Mouse (Mus musculus) hindbrain, embryonic 16.5 days (tissue): ENCODE measurements around the gene Hrasls5. TPM values are rescaled to one million over a fixed set of nuclear protein-coding genes. Genes with fewer than 3 reads are reported as not detected.

Experiments used
- ATAC-seq: fragments of 200-750 bp; cut with Nextera tagmentation; 2 replicates; pipeline ENCODE4 v1.8.0; 2017; ENCODE audit warnings: moderate TSS enrichment, moderate library complexity
- H3K27ac ChIP-seq: fragments of 300-500 bp; sonication (generic); 2 replicates; pipeline ENCODE4 v1.5.1; 2014; ENCODE audit warnings: low read depth, mild to moderate bottlenecking, control low read depth, low read length, moderate library complexity
- H3K27me3 ChIP-seq: fragments of 300-500 bp; sonication (generic); replicated peaks from 2 replicates; pipeline ENCODE4 v1.6.1; 2014; ENCODE audit warnings: low read length; ENCODE audit not compliant: control insufficient read depth, insufficient read depth
- H3K36me3 ChIP-seq: fragments of 300-500 bp; sonication (generic); 2 replicates; pipeline ENCODE4 v1.6.1; 2014; ENCODE audit warnings: mild to moderate bottlenecking, low read length, moderate library complexity, mixed read lengths; ENCODE audit not compliant: control insufficient read depth, insufficient read depth
- H3K4me1 ChIP-seq: fragments of 300-500 bp; sonication (generic); 2 replicates; pipeline ENCODE4 v1.6.1; 2014; ENCODE audit warnings: low read depth, low read length; ENCODE audit not compliant: control insufficient read depth, insufficient read depth
- H3K4me2 ChIP-seq: fragments of 300-500 bp; sonication (generic); 2 replicates; pipeline ENCODE4 v1.6.1; 2014; ENCODE audit warnings: mild to moderate bottlenecking, low read length, control low read depth, moderate library complexity
- H3K4me3 ChIP-seq: fragments of 300-500 bp; sonication (generic); 2 replicates; pipeline ENCODE4 v1.5.1; 2014; ENCODE audit warnings: mild to moderate bottlenecking, low read length, control low read depth, moderate library complexity
- H3K9ac ChIP-seq: fragments of 300-500 bp; sonication (generic); 2 replicates; pipeline ENCODE4 v1.6.1; 2014; ENCODE audit warnings: low read depth, mild to moderate bottlenecking, control low read depth, low read length, moderate library complexity
- H3K9me3 ChIP-seq: fragments of 300-500 bp; sonication (generic); 2 replicates; pipeline ENCODE4 v1.6.1; 2014; ENCODE audit warnings: mild to moderate bottlenecking, low read length, moderate library complexity; ENCODE audit not compliant: control insufficient read depth
- WGBS: fragments of 180-500 bp; shearing (Covaris S2); extraction: QIAGEN DNeasy Blood & Tissue Kit; methylation state at CpG from one replicate; pipeline ENCODE4 v1.1.7; 2014; 5-methylcytosine and 5-hydroxymethylcytosine counted together
- polyA plus RNA-seq: library from polyadenylated mRNA; unstranded; fragments of >200 nt; fragmentation: Nextera tagmentation; extraction: Ambion mirVana; gene quantifications from 2 replicates; pipeline ENCODE4 v1.2.1, GENCODE M21; 2015

Gene Hrasls5
- polyA plus RNA-seq, 1 experiment from 2014 or later, result not detected

DNA sequence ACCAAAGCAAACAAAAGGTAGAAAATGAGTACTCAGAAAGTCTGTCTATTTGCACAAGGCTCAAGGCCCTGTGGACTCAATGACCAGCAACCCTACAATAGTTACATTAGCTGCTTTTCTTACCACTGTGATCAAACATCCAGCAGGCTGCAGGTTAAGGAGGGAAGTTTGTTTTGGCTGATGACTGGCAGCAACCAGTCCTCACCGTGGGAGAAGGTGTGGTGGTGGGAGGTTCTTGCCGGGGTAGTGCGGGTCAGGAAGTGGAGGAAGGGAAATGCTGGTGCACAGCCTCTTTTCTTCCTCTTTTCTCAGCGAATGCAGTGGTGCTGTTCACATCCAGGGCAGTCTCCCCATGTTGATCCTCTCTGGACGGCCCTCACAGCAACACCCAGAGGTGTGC lies 31.3 kb upstream of the Hrasls5 start:
- ATAC-seq, result no peak

DNA sequence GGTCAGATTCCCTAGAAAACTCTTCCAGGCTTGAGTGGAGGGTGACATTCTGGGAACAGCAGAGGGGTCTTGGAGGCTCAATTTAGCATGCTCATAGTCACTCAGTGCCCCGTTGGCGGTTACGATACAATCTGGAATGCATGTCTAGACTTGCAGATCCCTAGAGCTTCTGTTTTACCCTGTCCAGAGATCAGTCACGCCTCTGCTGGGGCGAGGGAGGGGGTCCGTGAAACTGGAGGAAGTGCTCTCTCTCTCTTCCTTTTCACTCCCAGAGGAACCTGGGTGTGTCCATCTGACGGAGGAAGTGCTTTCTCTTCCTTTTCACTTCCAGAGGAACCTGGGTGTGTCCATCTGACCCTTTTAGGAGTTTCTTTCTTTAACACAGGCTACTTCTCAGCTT lies 29.2 kb upstream of the Hrasls5 start:
- Histone ChIP-seq H3K9me3 (no peaks in the 10 kb centered on the region), H3K27me3 (no peaks in the 10 kb centered on the region), H3K9ac (no peak overlapping the region), H3K27ac (no peak overlapping the region), H3K36me3 (no peaks in the 10 kb centered on the region), H3K4me3 (no peak overlapping the region), H3K4me1 (no peaks in the 10 kb centered on the region), H3K4me2 (no peak overlapping the region)
- ATAC-seq, result no peak
- 56% methylated on average over 7 of the region's 7 CpGs for WGBS

More for the DNA sequence above, 31.3 kb upstream of the Hrasls5 start:
- Histone ChIP-seq H3K9ac (no peak overlapping the region), H3K4me1 (no peaks in the 10 kb centered on the region), H3K9me3 (no peaks in the 10 kb centered on the region), H3K27me3 (no peaks in the 10 kb centered on the region), H3K36me3 (no peaks in the 10 kb centered on the region), H3K4me3 (no peak overlapping the region), H3K27ac (no peak overlapping the region), H3K4me2 (no peak overlapping the region)
- WGBS, result 66% methylated on average over 5 of the region's 5 CpGs

DNA sequence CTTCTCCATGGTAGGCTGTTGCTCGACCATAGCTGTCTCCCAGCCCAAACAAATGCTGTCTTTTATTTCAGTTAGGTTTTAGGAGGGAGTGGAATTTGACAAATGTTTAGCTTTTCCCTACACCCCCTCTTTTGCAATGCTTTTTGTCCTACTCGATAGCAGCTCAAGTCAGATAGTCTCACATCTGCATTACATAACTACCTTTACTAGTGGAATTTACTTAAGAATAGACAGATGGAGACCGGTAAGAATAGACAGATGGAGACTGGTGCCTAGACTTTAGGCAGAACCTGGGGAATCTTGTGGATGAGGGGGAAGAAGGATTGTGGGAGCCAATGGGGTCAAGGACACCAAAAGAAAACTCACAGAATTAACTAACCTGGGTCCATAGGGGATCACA lies 28.7 kb upstream of the Hrasls5 start:
- no peaks in the 10 kb centered on the region for H3K27me3 ChIP-seq
- no peak overlapping the region for H3K27ac ChIP-seq
- H3K9me3 ChIP-seq, result no peaks in the 10 kb centered on the region
- H3K4me2 ChIP-seq, result no peak overlapping the region
- H3K36me3 ChIP-seq, result no peaks in the 10 kb centered on the region
- 81% methylated on average over 3 of the region's 3 CpGs for WGBS
- no peak overlapping the region for H3K9ac ChIP-seq
- H3K4me3 ChIP-seq, result no peak overlapping the region
- no peak for ATAC-seq
- H3K4me1 ChIP-seq, result no peaks in the 10 kb centered on the region

DNA sequence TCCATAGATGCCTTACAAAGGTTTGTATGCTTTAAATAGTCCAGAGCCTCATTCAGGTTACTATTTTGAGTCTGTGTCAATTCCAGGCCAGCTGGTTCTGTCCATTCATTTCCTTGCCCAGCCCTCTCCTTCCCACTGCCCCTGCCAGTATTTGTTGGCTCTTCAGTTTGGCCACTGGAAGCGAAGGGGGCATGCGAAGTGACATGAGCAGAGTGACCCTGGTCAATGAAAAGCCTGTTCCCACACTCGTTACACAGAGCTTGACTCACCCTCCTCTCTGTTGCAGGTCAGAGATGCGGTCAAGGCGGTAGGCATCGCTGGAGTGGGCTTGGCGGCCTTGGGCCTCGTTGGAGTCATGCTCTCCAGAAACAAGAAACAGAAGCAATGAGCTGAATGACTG lies 27.1 kb upstream of the Hrasls5 start:
- Histone ChIP-seq H3K9ac (no peak overlapping the region), H3K27me3 (no peaks in the 10 kb centered on the region), H3K36me3 (no peaks in the 10 kb centered on the region), H3K27ac (no peak overlapping the region), H3K4me2 (no peak overlapping the region), H3K4me3 (no peak overlapping the region), H3K4me1 (no peaks in the 10 kb centered on the region), H3K9me3 (no peaks in the 10 kb centered on the region)
- 83% methylated on average over 8 of the region's 8 CpGs for WGBS
- no peak for ATAC-seq

DNA sequence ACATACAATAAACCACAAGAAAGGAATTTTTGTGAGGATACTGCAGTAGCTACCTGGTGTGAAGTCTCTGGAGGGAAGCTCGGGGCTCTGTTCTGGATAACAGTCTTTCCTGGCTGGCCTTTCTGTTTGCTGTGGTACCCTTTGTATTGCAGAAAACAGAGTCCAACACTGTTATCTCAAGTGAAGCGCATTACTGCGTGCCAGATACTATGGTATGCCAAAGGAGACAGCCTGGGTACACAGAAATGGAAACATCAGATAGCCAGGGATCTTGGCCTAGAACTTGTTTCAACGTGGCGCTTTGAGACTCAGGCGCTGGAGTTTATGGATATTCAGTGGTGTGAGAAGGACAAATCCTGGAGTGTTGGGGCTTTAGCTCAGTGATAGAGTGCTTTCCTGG lies 26.6 kb upstream of the Hrasls5 start:
- Histone ChIP-seq H3K4me2 (no peak overlapping the region), H3K27ac (no peak overlapping the region), H3K36me3 (no peaks in the 10 kb centered on the region), H3K4me1 (no peaks in the 10 kb centered on the region), H3K9ac (no peak overlapping the region), H3K4me3 (no peak overlapping the region), H3K9me3 (no peaks in the 10 kb centered on the region), H3K27me3 (no peaks in the 10 kb centered on the region)
- 91% methylated on average over 6 of the region's 6 CpGs for WGBS
- no peak for ATAC-seq

DNA sequence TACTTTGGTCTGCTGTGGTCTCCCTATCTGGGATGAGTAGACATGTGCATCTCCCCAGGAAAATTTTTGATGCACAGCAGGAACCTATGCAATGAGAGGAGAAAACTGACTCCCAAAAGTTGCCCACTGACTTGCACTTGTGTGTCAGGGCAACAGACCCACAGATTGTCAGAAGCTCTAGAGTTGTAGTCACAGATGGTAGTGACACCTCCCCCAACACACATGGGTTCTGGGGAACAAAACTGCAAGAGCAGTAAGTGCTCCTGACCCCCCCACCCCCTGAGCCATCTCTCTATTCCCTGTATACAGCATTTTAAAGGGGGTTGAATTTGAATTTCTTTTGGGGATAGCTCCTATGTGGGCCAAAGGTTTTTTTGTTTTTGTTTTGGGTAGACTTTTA lies 21.5 kb upstream of the Hrasls5 start:
- H3K27ac ChIP-seq, result no peak overlapping the region
- H3K4me2 ChIP-seq, result no peak overlapping the region
- no peaks in the 10 kb centered on the region for H3K36me3 ChIP-seq
- no peak overlapping the region for H3K9ac ChIP-seq
- H3K9me3 ChIP-seq, result no peaks in the 10 kb centered on the region
- no peak for ATAC-seq
- H3K4me3 ChIP-seq, result no peak overlapping the region
- no peaks in the 10 kb centered on the region for H3K4me1 ChIP-seq
- H3K27me3 ChIP-seq, result no peaks in the 10 kb centered on the region

DNA sequence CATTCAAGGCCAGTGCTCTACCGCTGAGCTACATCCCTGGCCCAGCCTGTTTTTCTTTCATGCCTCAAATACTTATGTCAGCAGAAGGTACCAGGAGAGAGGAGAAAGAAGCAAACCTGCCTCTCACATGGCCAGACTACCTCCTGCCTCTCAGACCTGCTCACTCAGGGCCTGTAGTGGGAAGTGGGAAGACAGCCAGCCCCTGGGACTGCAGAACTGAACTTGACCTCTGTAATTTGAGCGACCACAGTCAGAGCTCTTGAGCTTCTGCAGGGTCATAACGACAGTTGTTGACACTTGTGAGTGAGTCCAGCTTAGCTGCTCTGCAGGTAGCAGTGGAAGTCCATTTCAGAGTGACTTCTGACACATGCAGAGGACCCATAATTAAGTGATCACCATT lies 20.3 kb upstream of the Hrasls5 start:
- H3K9ac ChIP-seq, result no peak overlapping the region
- H3K27ac ChIP-seq, result no peak overlapping the region
- no peaks in the 10 kb centered on the region for H3K4me1 ChIP-seq
- WGBS, result 64% methylated on average over 3 of the region's 3 CpGs
- no peaks in the 10 kb centered on the region for H3K36me3 ChIP-seq
- H3K9me3 ChIP-seq, result no peaks in the 10 kb centered on the region
- no peaks in the 10 kb centered on the region for H3K27me3 ChIP-seq
- H3K4me3 ChIP-seq, result no peak overlapping the region
- ATAC-seq, result no peak
- no peak overlapping the region for H3K4me2 ChIP-seq

DNA sequence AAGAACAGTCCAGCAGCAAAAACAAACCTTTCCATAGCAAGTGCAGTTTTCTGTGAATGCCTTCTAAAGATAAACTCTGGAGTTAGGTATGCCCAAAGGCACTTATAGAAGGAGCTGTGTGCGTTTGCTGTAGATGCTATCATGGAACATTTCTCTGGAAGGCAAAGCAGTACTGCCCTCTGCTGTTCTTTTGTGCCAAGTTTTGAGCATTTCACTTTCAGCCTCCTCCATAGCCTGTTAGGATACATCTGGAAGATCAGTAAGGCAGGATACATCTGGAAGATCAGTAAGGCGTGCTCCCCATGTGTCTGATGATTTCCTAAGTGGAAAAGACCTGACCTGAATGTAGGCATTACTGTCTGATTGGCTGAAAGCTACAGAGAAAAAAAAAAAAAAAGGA lies 16.8 kb upstream of the Hrasls5 start:
- Histone ChIP-seq H3K27ac (no peak overlapping the region), H3K9me3 (no peaks in the 10 kb centered on the region), H3K4me1 (no peaks in the 10 kb centered on the region), H3K9ac (no peak overlapping the region), H3K27me3 (no peaks in the 10 kb centered on the region), H3K4me3 (no peak overlapping the region), H3K36me3 (no peaks in the 10 kb centered on the region), H3K4me2 (no peak overlapping the region)
- ATAC-seq, result peak; percentile 72
- 26% methylated on average over 2 of the region's 2 CpGs for WGBS

DNA sequence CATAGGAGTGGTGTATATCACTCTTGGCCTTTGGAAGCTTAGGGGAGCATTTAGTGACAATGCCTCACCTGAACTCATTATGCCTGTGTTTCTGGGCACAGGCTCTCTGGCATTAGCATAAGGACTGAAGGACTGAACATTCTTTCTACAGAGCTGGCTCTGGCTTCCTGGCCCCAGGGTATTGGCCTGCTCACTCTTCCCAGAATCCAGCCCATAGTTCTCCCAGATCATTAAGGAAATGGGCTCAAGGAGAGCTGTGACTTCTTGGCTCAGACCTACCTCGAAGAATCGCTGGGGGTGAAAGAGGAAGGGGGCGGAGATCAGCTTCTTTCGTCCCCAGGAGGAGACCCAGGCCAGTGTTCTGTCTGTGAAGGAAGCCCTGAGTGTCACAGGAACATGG lies 13.9 kb upstream of the Hrasls5 start:
- H3K36me3 ChIP-seq, result no peaks in the 10 kb centered on the region
- H3K4me3 ChIP-seq, result no peak overlapping the region
- no peak for ATAC-seq
- no peak overlapping the region for H3K4me2 ChIP-seq
- no peak overlapping the region for H3K27ac ChIP-seq
- no peak overlapping the region for H3K9ac ChIP-seq
- no peaks in the 10 kb centered on the region for H3K4me1 ChIP-seq
- WGBS, result 70% methylated on average over 4 of the region's 4 CpGs
- no peaks in the 10 kb centered on the region for H3K9me3 ChIP-seq
- H3K27me3 ChIP-seq, result no peaks in the 10 kb centered on the region

DNA sequence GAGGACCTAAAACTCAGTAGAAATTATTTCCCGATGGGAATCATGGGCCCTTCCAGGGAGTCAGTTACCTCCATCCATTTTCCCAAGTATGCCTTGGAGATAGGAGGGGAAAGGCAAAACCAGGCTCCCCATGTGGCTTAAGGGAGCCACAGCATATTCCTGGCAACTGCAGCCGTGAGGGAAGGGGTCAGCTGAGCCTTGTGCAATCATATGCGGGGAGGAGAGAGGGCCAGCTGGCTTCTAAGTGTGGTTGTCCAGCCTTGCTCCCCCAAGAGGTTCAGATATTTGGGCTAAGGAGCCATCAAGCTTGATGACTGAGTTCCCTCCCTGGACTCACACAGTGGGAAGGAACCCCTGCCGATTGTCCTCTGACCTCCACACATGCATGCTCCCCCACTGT lies 10.8 kb upstream of the Hrasls5 start:
- Histone ChIP-seq H3K36me3 (no peaks in the 10 kb centered on the region), H3K27ac (no peak overlapping the region), H3K4me3 (no peak overlapping the region), H3K9ac (no peak overlapping the region), H3K4me1 (peaks cover 9% of the 10 kb centered on the region), H3K9me3 (no peaks in the 10 kb centered on the region), H3K27me3 (no peaks in the 10 kb centered on the region), H3K4me2 (no peak overlapping the region)
- ATAC-seq, result no peak
- WGBS, result 75% methylated on average over 4 of the region's 4 CpGs
